Mouse (Mus musculus): ENCODE data around the gene Casp7.
"Not testable (repeated sequence)": the region's sequence is repeated elsewhere in the genome, so short reads cannot be mapped to it uniquely, and the experiment has no call there.

Casp7 gene

DNA sequence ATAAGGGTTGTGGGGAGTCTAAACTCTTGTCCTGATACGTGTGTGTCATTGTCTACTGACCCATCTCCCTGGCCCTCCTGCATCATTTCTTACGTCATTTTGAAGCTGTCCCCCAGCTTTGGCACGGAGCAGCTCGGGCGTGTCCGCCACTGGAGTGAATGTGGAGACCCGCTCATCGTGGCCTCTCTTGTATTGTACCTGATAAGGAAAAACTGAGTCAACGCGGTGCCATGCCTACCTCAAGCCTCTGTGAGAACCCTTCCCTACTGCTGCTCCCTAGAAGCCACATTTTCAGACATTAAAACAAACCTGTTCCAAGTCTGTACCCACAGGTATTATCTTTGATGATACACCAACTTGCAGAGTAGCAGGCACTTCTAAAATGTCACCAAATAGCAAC is 15.5 kb upstream of the Casp7 start:
- in situ Hi-C loops (cut with MboI, MseI): no loop called here

GRCm38 (mm10) chr19:56385546-56385945 is 11.4 kb upstream of the Casp7 start:
- in situ Hi-C loops (cut with MboI, MseI): no loop called here

DNA sequence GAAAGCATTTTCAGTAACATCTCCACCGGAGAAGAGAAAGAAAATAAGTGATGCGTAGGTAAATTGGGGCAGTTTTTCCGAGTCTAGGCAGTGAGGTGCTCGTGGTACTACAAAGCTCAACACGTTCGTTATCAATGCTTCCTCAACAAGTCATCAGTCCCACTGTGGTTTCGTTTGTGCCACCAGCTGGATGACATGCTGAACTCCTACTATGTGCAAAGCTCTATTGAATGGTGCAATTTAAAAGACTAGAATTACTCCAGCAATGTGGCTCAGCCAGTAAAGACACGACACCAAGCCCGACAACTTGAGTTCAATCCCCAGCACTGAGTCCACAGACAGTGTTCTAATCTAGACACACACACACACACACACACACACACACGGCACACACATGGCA is 10.8 kb upstream of the Casp7 start:
- in situ Hi-C loops (cut with MboI, MseI): no loop called here

DNA sequence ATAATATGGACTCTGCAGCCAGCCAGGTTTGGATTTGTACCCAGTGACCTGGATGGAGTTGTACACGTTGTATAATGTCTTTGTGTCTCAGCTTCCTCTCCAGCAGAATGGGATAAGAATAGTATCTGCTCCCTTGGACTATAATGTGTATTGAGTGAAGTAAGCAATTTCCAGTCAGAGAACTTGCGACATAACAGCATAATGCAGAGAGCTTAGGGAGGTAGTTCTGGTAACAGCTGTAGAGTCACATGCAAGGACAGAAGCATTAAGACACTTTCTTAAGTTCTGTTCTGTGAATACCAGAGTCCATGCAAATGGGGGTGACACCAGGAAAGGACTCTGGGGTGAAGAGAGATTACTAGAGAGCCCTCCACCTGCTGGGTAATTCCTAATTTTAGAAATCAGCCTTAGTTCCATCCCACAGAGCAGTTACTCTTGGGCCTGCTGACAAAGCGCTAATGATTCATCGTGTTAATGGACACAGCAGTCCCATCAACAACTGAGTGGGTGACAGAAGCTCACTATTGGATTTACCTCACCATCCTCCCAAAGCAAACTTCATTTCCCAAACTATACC is 9.1 kb upstream of the Casp7 start:
- in situ Hi-C loops (cut with MboI, MseI): no loop called here

- in situ Hi-C loops (cut with MboI, MseI): no loop called here
These were observed 7.8 kb upstream of the Casp7 start for GRCm38 (mm10) chr19:56389176-56389575.

GRCm38 (mm10) chr19:56389879-56390278 is 7.0 kb upstream of the Casp7 start, which contains the start of gene Nrap:
Nrap (minus strand) TSS chr19:56390037.
- in situ Hi-C loops (cut with MboI, MseI): no loop called here

- in situ Hi-C loops (cut with MboI, MseI): no loop called here
These were observed 5.5 kb upstream of the Casp7 start for GRCm38 (mm10) chr19:56391307-56392046.

DNA sequence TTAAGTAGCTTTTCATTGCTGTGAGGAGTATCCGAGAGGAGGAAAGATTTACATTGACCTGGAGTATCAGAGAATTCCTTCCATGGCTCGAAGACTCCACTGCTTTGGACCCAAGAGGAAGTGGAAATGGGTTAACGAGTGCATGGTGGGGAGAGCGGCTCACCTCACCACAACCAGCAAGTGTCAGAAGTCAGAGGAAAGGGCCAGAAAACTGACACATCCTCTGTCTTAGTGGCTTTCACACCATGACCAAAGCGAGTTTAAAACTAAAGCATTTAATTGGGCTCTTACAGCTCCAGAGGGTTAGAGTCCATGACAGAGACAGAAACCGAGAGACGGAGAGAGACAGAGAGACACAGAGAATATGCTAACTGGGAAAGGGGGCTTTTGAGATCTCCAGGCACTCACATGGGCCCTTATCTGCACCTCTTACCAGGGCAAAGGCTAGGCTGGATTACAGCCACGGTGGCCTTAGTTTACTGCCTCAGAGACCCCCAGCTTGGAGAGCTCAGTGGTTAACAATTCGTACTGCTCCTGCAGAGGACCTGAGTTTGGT is 3.5 kb upstream of the Casp7 start:
- in situ Hi-C loops (cut with MboI, MseI): no loop called here

DNA sequence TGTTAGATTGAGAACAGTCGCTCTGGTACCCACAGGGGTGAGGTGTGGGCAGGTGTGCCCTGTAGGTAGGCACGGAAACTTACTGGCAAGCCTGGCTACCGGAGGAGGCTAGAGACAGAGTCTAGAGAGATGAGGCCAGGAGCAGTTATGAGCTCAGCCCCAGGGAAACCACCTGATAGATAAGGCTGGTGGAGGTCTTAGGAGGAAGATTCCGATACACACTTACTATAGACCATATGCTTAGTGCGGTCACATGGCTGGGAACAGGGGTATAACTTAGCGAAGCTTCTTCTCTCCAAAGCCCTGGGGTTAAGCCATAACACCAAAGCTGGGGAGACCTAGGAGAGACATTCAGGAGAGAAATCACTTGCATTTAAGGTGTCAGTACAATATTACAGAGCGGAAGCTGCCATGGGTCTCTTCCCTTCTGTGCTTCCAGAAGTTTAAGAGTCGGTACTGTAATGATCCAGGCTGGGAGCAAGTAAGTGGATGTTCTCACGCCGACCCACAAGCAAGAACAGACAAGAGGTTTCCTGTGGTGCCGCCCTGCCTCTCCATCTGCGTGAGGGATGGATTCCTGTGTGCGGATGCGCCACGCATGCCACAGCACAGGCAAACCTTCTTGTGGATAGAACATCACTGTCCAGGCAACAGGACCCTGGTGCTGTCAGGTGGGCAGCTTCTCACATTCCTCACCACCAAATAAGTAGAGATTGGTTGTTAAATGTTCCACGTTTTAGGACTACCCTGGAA is 1.6 kb upstream of the Casp7 start:
- in situ Hi-C loops (cut with MboI, MseI): no loop called here

DNA sequence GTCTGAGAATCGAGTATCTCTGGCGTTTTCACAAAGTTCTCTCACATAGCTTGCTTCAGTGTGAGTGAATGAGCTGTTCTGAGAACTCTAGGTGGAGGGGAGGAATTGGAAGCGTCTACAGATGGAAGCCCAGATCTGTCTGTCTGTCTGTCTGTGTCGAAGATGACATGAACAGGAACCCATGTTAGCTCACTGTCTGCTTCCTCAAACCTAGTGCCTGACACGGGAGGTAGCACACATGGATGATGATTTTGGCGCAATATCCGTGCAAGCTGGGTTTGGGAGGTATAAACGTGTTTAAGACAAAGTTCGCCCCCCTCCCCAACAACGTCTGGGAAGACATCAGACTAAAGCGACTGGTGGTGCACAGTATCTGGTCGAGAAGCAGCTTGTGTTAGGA is 702 bp upstream of the Casp7 start:
- in situ Hi-C loops (cut with MboI, MseI): no loop called here

DNA sequence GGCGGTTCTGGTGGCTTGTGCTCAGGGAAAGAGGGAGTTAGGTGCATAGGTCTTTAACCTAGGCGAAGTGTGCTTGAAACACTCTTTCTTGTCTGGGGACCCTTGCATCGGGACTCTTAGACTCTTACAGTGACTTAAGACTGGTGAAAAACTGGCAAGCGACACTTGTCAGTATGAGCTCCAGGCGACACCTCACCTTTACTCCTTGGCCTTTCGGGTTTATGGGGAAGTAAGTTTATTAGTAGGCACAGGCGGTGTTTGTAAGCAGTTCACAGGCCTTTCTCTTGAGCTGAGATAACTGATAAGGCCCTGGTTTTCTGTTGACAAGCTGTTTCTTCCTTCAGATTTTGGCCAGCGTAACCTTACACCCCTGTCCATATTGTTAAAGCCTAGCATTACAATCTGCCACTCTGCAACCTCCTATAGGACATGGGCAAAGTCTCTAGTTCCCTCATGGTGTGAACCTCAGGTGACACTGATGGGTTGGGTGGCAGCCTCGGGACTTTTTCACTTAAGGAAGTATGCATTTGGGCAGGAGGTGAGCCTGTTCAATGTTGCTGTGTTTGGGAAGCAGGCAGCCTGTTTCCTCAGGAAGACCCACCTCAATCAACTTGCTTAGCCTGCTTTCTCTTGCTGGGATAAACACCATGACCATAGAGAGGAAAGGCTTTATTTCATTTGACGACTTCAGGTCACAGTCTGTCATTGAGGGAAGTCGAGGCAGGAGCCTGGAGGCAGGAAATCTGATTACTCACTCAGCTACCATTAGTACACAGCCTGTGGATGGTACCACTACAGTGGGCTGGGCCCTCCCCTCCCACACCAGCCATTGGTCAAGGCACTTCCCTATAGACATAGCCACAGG is 966 bp downstream of the Casp7 start:
- in situ Hi-C loops (cut with MboI, MseI): no loop called here

GRCm38 (mm10) chr19:56398528-56398795 is 1.5 kb downstream of the Casp7 start:
- in situ Hi-C loops (cut with MboI, MseI): no loop called here

- in situ Hi-C loops (cut with MboI, MseI): no loop called here
These were observed 3.3 kb downstream of the Casp7 start for GRCm38 (mm10) chr19:56400200-56400599.

DNA sequence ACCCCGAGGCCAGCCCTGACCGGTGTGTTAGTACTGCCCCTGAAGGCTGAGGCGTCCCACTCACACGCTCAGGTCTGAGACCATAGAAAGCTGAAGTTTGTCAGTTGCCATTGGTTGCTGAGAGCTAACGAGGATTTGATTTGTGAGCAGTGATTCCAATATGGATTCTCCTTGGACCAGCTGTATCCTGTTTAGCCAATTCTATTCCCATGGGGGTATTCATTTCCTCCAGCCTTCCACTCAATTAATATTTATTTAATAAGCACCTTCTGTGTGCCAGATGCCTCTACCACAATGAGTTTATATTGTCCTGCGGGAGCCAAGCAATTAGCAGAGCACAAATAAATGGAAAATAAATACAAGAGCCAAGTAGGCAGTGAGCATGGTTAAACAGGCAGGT is 4.9 kb downstream of the Casp7 start:
- in situ Hi-C loops (cut with MboI, MseI): no loop called here

DNA sequence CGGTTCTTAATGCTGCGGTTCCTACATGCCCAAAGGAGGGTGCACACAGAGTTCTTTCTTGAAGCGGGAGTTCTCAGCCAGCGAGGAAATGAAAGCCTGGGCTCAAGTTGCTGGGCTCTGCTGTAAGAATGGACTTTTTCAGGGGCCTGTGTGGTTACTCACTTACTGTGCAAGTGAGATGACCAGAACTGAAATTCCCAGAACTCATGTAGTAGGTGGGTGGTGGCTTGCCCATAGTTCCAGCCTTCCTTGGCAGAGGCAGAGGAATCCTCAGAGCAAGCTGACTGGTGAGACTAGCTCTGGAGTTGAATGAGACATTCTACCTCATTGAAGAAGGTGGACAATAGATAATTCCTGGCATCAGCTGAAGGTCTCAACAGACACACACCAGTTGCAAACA is 8.9 kb downstream of the Casp7 start:
- in situ Hi-C loops (cut with MboI, MseI): no loop called here

- in situ Hi-C loops (cut with MboI, MseI): no loop called here
These were observed 9.7 kb downstream of the Casp7 start for GRCm38 (mm10) chr19:56406581-56406980.

GRCm38 (mm10) chr19:56409884-56410283 is 13.0 kb downstream of the Casp7 start:
- in situ Hi-C loops (cut with MboI, MseI): not testable (repeated sequence)

DNA sequence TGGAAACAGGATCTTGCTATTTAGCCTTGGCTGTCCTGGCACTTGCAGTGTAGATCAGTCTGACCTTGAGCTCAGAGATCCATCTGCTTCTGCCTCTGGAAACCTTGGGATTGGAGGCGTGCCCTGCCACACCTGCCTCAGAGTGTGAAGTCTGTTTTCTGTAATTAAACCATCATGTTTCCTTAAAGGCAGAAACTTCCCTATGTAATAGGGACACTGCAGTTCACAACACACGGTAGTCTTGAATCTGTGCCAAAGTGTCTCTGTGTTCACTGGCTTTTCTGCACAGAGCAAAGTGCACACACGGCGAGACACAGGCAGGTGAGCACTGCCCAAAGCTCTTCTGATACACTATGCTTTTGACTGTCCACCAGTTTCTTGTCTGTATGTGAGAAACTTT is 21.5 kb downstream of the Casp7 start:
- in situ Hi-C loops (cut with MboI, MseI): no loop called here

GRCm38 (mm10) chr19:56419452-56419851 is 22.5 kb downstream of the Casp7 start:
- in situ Hi-C loops (cut with MboI, MseI): no loop called here

GRCm38 (mm10) chr19:56420345-56420744 is 23.4 kb downstream of the Casp7 start:
- in situ Hi-C loops (cut with MboI, MseI): loop anchor here (10.0 kb wide), 1 partner anchor 354 kb away; no protein-coding TSS in a partner anchor

DNA sequence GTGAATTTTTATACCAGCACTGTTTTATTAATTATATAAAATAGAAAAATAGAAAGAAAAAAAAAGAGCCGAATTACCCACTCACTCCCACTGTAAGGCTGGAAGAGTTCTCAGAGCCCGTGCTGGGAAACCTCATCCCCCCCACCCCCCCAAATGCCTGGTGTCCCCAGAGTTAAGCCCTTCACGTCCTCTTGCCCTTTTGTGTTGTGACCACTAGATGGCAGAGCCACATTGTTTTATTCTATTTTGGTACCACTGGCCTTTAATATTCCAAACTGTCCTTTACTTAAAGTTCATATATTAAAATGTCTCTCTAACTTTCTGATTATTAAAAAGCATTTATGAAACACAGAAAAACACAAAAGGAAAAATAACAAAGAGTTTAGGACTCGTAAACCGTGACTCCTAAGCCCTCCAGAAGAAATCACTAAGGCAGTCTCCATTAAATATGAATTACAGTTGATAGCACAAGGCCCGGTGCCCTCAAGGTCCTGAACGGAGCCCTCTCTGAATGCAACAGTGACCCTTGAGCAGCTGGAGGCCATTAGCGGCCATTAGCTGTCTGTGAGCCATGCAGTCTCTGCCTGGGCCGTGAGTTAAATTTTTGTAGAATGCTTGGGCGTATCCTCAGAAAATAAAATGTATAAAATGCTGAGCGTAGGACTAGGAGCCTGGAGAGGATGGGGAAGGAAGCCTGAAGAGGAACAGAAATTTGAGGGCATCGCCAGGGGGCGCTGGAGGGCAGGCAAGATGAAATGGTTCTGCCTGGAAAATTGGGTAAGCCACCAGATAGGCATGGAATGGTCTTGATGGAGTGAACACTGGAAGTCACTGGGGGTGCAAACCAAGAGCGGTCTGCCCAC is 25.8 kb downstream of the Casp7 start:
- in situ Hi-C loops (cut with MboI, MseI): loop anchor here (10.0 kb wide), 1 partner anchor 352 kb away; no protein-coding TSS in a partner anchor
